Mouse (Mus musculus): ENCODE data around the gene Ppp1r1b. TPM values are rescaled to one million over a fixed set of nuclear protein-coding genes. Genes with fewer than 3 reads are reported as not detected.

Ppp1r1b gene
- polyA plus RNA-seq, 1 experiment from 2014 or later = 91.7 TPM

GRCm38 (mm10) chr11:98394301-98394700 lies 46.1 kb downstream of the Ppp1r1b start:
- no peaks in the 10 kb centered on the region for H3K36me3 ChIP-seq (ENCODE audit: control insufficient read depth, insufficient read depth, low read length)
- H3K27ac ChIP-seq (ENCODE audit: low read length) = peak overlapping the region; percentile 92
- H3K4me2 ChIP-seq (ENCODE audit: low read depth, low read length) = no peak overlapping the region
- no peaks in the 10 kb centered on the region for H3K27me3 ChIP-seq (replicated peaks; ENCODE audit: control insufficient read depth, insufficient read depth, low read length)
- H3K4me3 ChIP-seq (ENCODE audit: low read length) = no peak overlapping the region
- peaks cover 36% of the 10 kb centered on the region for H3K4me1 ChIP-seq (ENCODE audit: control insufficient read depth, insufficient read depth, low read length)
- no peak for ATAC-seq
- H3K9me3 ChIP-seq (ENCODE audit: control insufficient read depth, low read length) = no peaks in the 10 kb centered on the region
- 45% methylated on average over 6 of the region's 6 CpGs for WGBS
- H3K9ac ChIP-seq (ENCODE audit: low read depth, low read length) = no peak overlapping the region; the same call in 1 of the 2 replicates

GRCm38 (mm10) chr11:98395041-98395440 lies 46.8 kb downstream of the Ppp1r1b start:
- Histone ChIP-seq H3K9ac (ENCODE audit: low read depth, low read length) (0 out of 2 replicates have a peak overlapping the region, but pooled peaks have one; percentile 29), H3K27me3 (replicated peaks; ENCODE audit: control insufficient read depth, insufficient read depth, low read length) (no peaks in the 10 kb centered on the region), H3K9me3 (ENCODE audit: control insufficient read depth, low read length) (no peaks in the 10 kb centered on the region), H3K4me1 (ENCODE audit: control insufficient read depth, insufficient read depth, low read length) (peaks cover 41% of the 10 kb centered on the region), H3K4me3 (ENCODE audit: low read length) (no peak overlapping the region), H3K27ac (ENCODE audit: low read length) (peak overlapping the region; percentile 92), H3K4me2 (ENCODE audit: low read depth, low read length) (no peak overlapping the region), H3K36me3 (ENCODE audit: control insufficient read depth, insufficient read depth, low read length) (no peaks in the 10 kb centered on the region)
- peak; percentile 90 for ATAC-seq
- WGBS = 38% methylated on average over 4 of the region's 4 CpGs

- H3K4me2 ChIP-seq (ENCODE audit: low read depth, low read length) = no peak overlapping the region
- no peak overlapping the region for H3K27ac ChIP-seq (ENCODE audit: low read length)
- WGBS = 90% methylated on average over 7 of the region's 7 CpGs
- no peaks in the 10 kb centered on the region for H3K27me3 ChIP-seq (replicated peaks; ENCODE audit: control insufficient read depth, insufficient read depth, low read length)
- H3K9me3 ChIP-seq (ENCODE audit: control insufficient read depth, low read length) = no peaks in the 10 kb centered on the region
- H3K4me3 ChIP-seq (ENCODE audit: low read length) = no peak overlapping the region
- ATAC-seq = no peak
- no peaks in the 10 kb centered on the region for H3K36me3 ChIP-seq (ENCODE audit: control insufficient read depth, insufficient read depth, low read length)
- H3K4me1 ChIP-seq (ENCODE audit: control insufficient read depth, insufficient read depth, low read length) = peaks cover 32% of the 10 kb centered on the region
- no peak overlapping the region for H3K9ac ChIP-seq (ENCODE audit: low read depth, low read length)
Observed at GRCm38 (mm10) chr11:98397946-98398345, 49.7 kb downstream of the Ppp1r1b start.

GRCm38 (mm10) chr11:98400161-98400726 lies 52.0 kb downstream of the Ppp1r1b start, which contains the start of gene Pgap3:
Pgap3 (minus strand) TSS chr11:98400490.
- peak; percentile 85 for ATAC-seq

GRCm38 (mm10) chr11:98400816-98401215 lies 52.6 kb downstream of the Ppp1r1b start:
- Histone ChIP-seq H3K9ac (ENCODE audit: low read depth, low read length) (peak overlapping the region; percentile 90), H3K27me3 (replicated peaks; ENCODE audit: control insufficient read depth, insufficient read depth, low read length) (no peaks in the 10 kb centered on the region), H3K27ac (ENCODE audit: low read length) (peak overlapping the region; percentile 100), H3K4me2 (ENCODE audit: low read depth, low read length) (peak overlapping the region; percentile 80), H3K9me3 (ENCODE audit: control insufficient read depth, low read length) (no peaks in the 10 kb centered on the region), H3K4me1 (ENCODE audit: control insufficient read depth, insufficient read depth, low read length) (peaks cover 15% of the 10 kb centered on the region; the same call in 1 of the 2 replicates), H3K36me3 (ENCODE audit: control insufficient read depth, insufficient read depth, low read length) (no peaks in the 10 kb centered on the region), H3K4me3 (ENCODE audit: low read length) (peak overlapping the region; percentile 79)
- ATAC-seq = peak; percentile 71
- WGBS = 44% methylated on average over 3 of the region's 3 CpGs

More at GRCm38 (mm10) chr11:98400161-98400726, 52.0 kb downstream of the Ppp1r1b start, which contains the start of gene Pgap3:
- Histone ChIP-seq H3K9ac (ENCODE audit: low read depth, low read length) (peak within 1 kb of the TSS; percentile 90), H3K27me3 (replicated peaks; ENCODE audit: control insufficient read depth, insufficient read depth, low read length) (no peaks in the 10 kb centered on the region), H3K27ac (ENCODE audit: low read length) (peak within 1 kb of the TSS; percentile 100), H3K4me3 (ENCODE audit: low read length) (peak within 1 kb of the TSS; percentile 79), H3K36me3 (ENCODE audit: control insufficient read depth, insufficient read depth, low read length) (no peaks in the 10 kb centered on the region), H3K9me3 (ENCODE audit: control insufficient read depth, low read length) (no peaks in the 10 kb centered on the region), H3K4me2 (ENCODE audit: low read depth, low read length) (peak within 1 kb of the TSS; percentile 80), H3K4me1 (ENCODE audit: control insufficient read depth, insufficient read depth, low read length) (peaks cover 15% of the 10 kb centered on the region; the same call in 1 of the 2 replicates)
- WGBS = under 1% methylated on average over 40 of the region's 40 CpGs

GRCm38 (mm10) chr11:98406621-98407020 lies 58.4 kb downstream of the Ppp1r1b start:
- Histone ChIP-seq H3K9ac (ENCODE audit: low read depth, low read length) (no peak overlapping the region), H3K4me1 (ENCODE audit: control insufficient read depth, insufficient read depth, low read length) (peaks cover 14% of the 10 kb centered on the region), H3K36me3 (ENCODE audit: control insufficient read depth, insufficient read depth, low read length) (no peaks in the 10 kb centered on the region), H3K9me3 (ENCODE audit: control insufficient read depth, low read length) (no peaks in the 10 kb centered on the region), H3K27me3 (replicated peaks; ENCODE audit: control insufficient read depth, insufficient read depth, low read length) (no peaks in the 10 kb centered on the region), H3K4me2 (ENCODE audit: low read depth, low read length) (no peak overlapping the region), H3K27ac (ENCODE audit: low read length) (no peak overlapping the region), H3K4me3 (ENCODE audit: low read length) (no peak overlapping the region)
- ATAC-seq = no peak
- 73% methylated on average over 6 of the region's 6 CpGs for WGBS

Other genes starting within 250 kb of the Ppp1r1b start
- 12.8 TPM in 2 replicates for gene Fbxl20, start 198.0 kb upstream of the Ppp1r1b start, polyA plus RNA-seq (2015; fragmentation: Nextera tagmentation; extraction: Ambion mirVana)
- gene Med1, start 155.1 kb upstream of the Ppp1r1b start, polyA plus RNA-seq (2015; fragmentation: Nextera tagmentation; extraction: Ambion mirVana) = 50.3 and 52.4 TPM in 2 replicates
- gene Cdk12, start 145.3 kb upstream of the Ppp1r1b start, polyA plus RNA-seq (2015; fragmentation: Nextera tagmentation; extraction: Ambion mirVana) = 6.2 and 6.5 TPM in 2 replicates
- 0.05 TPM in 1 of 2 replicates, not detected in the other for gene Neurod2, start 18.8 kb upstream of the Ppp1r1b start, polyA plus RNA-seq (2015; fragmentation: Nextera tagmentation; extraction: Ambion mirVana)
- gene Stard3, start 10.0 kb downstream of the Ppp1r1b start, polyA plus RNA-seq (2015; fragmentation: Nextera tagmentation; extraction: Ambion mirVana) = 44.8 and 44.9 TPM in 2 replicates
- gene Tcap, start 35.4 kb downstream of the Ppp1r1b start, polyA plus RNA-seq (2015; fragmentation: Nextera tagmentation; extraction: Ambion mirVana) = 0.28 TPM in 1 of 2 replicates, not detected in the other
- gene Pnmt, start 38.0 kb downstream of the Ppp1r1b start, polyA plus RNA-seq (2015; fragmentation: Nextera tagmentation; extraction: Ambion mirVana) = 0.16 TPM in 1 of 2 replicates, not detected in the other
- 19.5 and 20.4 TPM in 2 replicates for gene Pgap3, start 52.1 kb downstream of the Ppp1r1b start, polyA plus RNA-seq (2015; fragmentation: Nextera tagmentation; extraction: Ambion mirVana)
- 33.8 and 37.5 TPM in 2 replicates for gene Erbb2, start 64.1 kb downstream of the Ppp1r1b start, polyA plus RNA-seq (2015; fragmentation: Nextera tagmentation; extraction: Ambion mirVana)
- gene Mien1, start 90.6 kb downstream of the Ppp1r1b start, polyA plus RNA-seq (2015; fragmentation: Nextera tagmentation; extraction: Ambion mirVana) = 279 and 304 TPM in 2 replicates
- 87.1 and 87.3 TPM in 2 replicates for gene Grb7, start 98.0 kb downstream of the Ppp1r1b start, polyA plus RNA-seq (2015; fragmentation: Nextera tagmentation; extraction: Ambion mirVana)
- 0.23 and 0.24 TPM in 2 replicates for gene Ikzf3, start 197.6 kb downstream of the Ppp1r1b start, polyA plus RNA-seq (2015; fragmentation: Nextera tagmentation; extraction: Ambion mirVana)
- 0.92 and 1.0 TPM in 2 replicates for gene Zpbp2, start 202.7 kb downstream of the Ppp1r1b start, polyA plus RNA-seq (2015; fragmentation: Nextera tagmentation; extraction: Ambion mirVana)
- gene Ormdl3, start 239.0 kb downstream of the Ppp1r1b start, polyA plus RNA-seq (2015; fragmentation: Nextera tagmentation; extraction: Ambion mirVana) = 62.9 and 65.2 TPM in 2 replicates
- not detected in 2 replicates for gene Lrrc3c, start 249.9 kb downstream of the Ppp1r1b start, polyA plus RNA-seq (2015; fragmentation: Nextera tagmentation; extraction: Ambion mirVana)

All from intestine, embryonic 16.5 days (tissue).